Mouse (Mus musculus): ENCODE measurements around the gene Pyroxd1. TPM values are rescaled to one million over a fixed set of nuclear protein-coding genes. Genes with fewer than 3 reads are reported as not detected.
A peak's percentile ranks its signal among the peaks of the same experiment; 100 is the strongest.

Gene Pyroxd1
- polyA plus RNA-seq, 1 experiment from 2014 or later = 21.9 TPM

DNA sequence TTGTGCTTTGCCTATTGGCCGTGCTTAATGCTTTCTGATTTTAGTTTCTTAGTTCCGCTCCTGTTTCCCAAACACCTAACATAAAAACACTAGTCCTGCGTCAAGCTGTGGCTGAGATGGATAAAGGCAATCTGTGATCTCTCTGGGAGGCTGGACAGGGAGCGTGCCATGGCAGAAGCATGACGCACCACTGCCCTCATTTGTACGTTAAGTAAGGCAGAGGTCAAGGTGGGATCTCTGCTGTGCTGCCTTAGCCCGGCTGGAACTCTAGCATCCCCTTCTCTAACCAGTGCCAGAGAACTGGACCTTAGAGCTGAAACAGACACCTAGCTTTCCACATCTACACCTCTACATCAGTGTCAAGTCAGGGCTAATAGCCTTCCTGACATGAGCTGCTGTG is 36.2 kb downstream of the Pyroxd1 start:
- H3K27me3 ChIP-seq (ENCODE audit: low read depth, poor library complexity, severe bottlenecking) = no peaks in the 10 kb centered on the region
- WGBS = 90% methylated on average over 7 of the region's 7 CpGs
- DNase-seq (ENCODE audit: low spot score) = no peak

DNA sequence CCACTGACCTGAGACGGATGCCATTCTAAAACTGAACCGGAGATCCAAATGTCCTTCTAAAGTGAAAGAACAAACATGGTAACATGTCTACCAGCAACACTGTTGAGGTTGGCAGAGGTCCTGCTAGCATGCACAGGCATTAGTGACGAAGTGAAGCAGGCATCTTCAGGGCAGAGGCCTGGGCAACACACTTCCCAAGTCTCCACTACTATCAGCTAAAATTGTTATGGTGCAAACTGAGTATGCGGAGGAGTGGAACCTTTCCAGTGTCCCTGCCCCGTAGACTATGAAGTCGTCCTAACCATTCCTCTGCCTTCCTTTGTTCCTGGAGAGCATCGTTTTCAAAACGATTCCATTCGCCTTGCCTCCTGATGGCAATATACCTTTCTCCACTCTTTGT is 39.1 kb downstream of the Pyroxd1 start:
- WGBS = 95% methylated on average over 9 of the region's 9 CpGs
- H3K27me3 ChIP-seq (ENCODE audit: low read depth, poor library complexity, severe bottlenecking) = no peaks in the 10 kb centered on the region
- peaks cover 21% of the 10 kb centered on the region for H3K4me1 ChIP-seq
- no peaks in the 10 kb centered on the region for H3K9me3 ChIP-seq (replicated peaks)
- no peak for DNase-seq (ENCODE audit: low spot score)
- H3K36me3 ChIP-seq = no peaks in the 10 kb centered on the region
- H3K4me3 ChIP-seq = no peak overlapping the region
- no peak overlapping the region for H3K27ac ChIP-seq (replicated peaks)

More for the DNA sequence above, 36.2 kb downstream of the Pyroxd1 start:
- Histone ChIP-seq H3K9me3 (replicated peaks) (no peaks in the 10 kb centered on the region), H3K27ac (replicated peaks) (no peak overlapping the region), H3K4me3 (no peak overlapping the region), H3K36me3 (peaks cover 3% of the 10 kb centered on the region), H3K4me1 (peaks cover 7% of the 10 kb centered on the region)

DNA sequence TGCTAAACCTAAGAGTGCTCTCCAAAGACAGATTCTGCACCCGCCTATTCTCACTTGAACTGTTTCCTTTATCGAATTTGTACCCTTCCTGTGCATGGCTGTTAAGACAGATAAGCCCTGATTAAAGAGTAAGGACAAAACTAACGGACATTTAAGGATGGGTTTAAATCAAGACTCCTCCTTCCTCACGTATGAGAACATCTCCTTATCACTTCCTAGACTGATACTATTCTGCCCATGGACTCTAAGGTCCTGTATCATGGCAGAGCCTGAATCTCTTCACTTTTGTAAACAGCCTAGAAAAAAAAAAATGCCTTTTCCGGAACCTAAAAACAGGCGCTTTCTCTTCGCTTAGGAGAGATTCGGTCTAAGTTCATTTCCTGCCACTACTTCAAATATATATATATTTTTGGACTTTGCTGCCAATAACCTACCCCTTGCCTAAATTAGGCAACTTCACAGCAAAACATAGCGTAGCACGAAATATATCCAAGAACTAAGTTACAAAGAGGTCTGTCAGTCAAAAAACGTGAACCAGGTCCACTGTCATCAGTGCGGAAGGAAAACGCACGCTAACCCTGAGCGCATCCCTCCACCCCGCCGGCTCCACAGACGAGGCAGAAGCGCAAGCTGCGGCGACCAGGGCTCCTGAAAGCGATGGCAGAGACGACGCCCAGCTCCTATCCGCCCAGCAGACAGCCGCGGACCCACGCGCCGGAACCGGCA is 41.0 kb downstream of the Pyroxd1 start:
- no peak for DNase-seq (ENCODE audit: low spot score)
- H3K27ac ChIP-seq (replicated peaks) = peak overlapping the region; percentile 91

DNA sequence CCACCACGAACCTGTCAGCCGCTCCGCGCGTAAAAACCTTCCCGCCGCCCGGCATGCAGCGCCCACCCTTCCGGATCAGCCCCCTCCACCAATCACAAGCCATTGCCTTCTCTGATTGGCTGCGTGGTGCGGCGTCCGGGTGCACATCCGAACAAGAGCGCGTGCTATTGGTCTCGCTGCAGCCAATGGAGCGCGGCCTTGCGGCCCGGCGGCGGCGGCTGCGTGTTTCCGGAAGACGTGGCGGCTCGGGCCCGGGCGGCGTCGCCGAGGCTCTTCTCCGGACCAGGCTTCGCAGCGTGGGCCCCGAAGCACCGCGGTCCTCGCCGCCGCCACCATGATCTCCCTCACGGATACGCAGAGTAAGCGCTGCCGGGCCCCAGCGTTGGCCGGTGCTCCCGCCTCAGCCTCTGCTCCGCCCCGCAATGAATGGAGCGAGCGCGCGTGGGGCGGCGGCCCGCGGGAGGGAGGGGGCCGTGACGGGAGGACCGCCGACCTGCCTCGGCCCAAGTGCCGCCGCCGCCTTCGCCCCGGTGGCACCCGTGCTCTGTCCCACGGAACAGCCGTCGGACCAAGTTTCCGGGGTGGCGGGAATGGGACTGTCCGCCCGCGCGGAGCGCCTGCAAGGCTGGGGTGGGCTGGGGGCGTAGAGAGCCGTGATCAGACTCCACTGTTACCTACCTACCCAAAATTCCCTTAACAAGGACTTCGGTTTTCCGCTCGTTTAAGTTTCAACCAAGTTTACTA is 41.7 kb downstream of the Pyroxd1 start, which contains the start of the genes Recql and Golt1b:
Gene Recql (minus strand): TSS at position 77 of the 744 bp plus-strand sequence.
Gene Golt1b (plus strand): TSS at position 211 of the 744 bp plus-strand sequence.
- Histone ChIP-seq H3K9me3 (replicated peaks) (no peaks in the 10 kb centered on the region), H3K27me3 (ENCODE audit: low read depth, poor library complexity, severe bottlenecking) (no peaks in the 10 kb centered on the region), H3K36me3 (0 out of 2 replicates have a peak, but pooled peaks cover 4% of the 10 kb centered on the region), H3K27ac (replicated peaks) (peak within 1 kb of the TSS; percentile 91), H3K4me3 (peak within 1 kb of the TSS; percentile 99), H3K4me1 (peaks cover 21% of the 10 kb centered on the region)
- under 1% methylated on average over 87 of the region's 87 CpGs for WGBS
- DNase-seq (ENCODE audit: low spot score) = peak; percentile 98

More for the DNA sequence above, 41.0 kb downstream of the Pyroxd1 start:
- H3K27me3 ChIP-seq (ENCODE audit: low read depth, poor library complexity, severe bottlenecking) = no peaks in the 10 kb centered on the region
- peaks cover 21% of the 10 kb centered on the region for H3K4me1 ChIP-seq
- 0 out of 2 replicates have a peak, but pooled peaks cover 4% of the 10 kb centered on the region for H3K36me3 ChIP-seq
- WGBS = 6% methylated on average over 31 of the region's 31 CpGs
- H3K9me3 ChIP-seq (replicated peaks) = no peaks in the 10 kb centered on the region
- peak overlapping the region; percentile 99 for H3K4me3 ChIP-seq

DNA sequence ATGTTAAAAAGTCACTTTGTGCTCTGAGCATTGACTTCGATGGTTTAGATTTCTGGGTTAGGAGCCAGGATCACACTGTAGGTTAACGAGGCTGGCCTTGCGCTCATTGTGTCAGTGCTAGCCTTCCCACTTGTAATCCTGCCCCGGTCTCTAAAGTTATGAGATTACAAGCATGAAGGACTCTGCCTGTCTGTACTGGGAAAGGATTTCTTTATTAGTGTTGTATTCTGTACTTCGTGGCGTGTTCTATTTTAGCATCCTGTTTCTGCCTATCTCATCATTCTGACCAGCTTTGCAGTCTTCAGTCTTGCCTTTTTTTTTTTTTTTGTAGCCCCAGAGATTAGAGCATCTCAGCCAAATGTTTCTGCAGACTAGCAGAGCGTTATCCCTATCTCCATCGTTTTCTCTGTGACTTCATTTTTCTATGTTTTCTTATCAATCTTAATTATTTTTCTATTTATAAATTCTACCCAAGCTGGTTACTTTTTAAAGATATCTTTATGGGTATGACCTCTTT is 42.4 kb downstream of the Pyroxd1 start:
- H3K27ac ChIP-seq (replicated peaks) = peak overlapping the region; percentile 91
- peaks cover 5% of the 10 kb centered on the region for H3K36me3 ChIP-seq
- H3K4me3 ChIP-seq = peak overlapping the region; percentile 99
- no peaks in the 10 kb centered on the region for H3K27me3 ChIP-seq (ENCODE audit: low read depth, poor library complexity, severe bottlenecking)
- H3K4me1 ChIP-seq = peaks cover 21% of the 10 kb centered on the region
- H3K9me3 ChIP-seq (replicated peaks) = no peaks in the 10 kb centered on the region
- 24% methylated on average over 8 of the region's 8 CpGs for WGBS
- no peak for DNase-seq (ENCODE audit: low spot score)

DNA sequence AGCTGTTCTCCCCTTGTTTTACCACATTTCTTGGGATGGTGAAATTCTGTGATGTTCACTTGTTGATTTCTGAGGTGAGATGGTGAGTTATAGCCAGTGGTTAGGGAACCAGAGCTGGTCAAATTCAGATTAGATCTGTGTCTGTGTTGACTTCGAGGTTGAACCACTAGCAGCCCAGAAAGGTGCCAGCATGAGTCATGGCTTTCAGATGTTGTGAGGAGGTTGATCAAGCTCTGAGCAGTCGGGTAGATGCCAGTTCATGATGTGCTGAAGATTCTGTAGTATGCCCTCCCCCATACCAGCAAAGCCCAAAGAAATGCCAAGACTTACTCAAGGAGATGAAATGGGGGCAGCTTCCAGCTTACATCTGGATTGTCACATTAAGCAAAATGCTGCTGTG is 43.6 kb downstream of the Pyroxd1 start:
- WGBS = 83% methylated on average over 2 of the region's 2 CpGs
- no peaks in the 10 kb centered on the region for H3K9me3 ChIP-seq (replicated peaks)
- H3K36me3 ChIP-seq = peaks cover 18% of the 10 kb centered on the region
- H3K27ac ChIP-seq (replicated peaks) = no peak overlapping the region
- peaks cover 21% of the 10 kb centered on the region for H3K4me1 ChIP-seq
- no peak overlapping the region for H3K4me3 ChIP-seq
- no peaks in the 10 kb centered on the region for H3K27me3 ChIP-seq (ENCODE audit: low read depth, poor library complexity, severe bottlenecking)
- no peak for DNase-seq (ENCODE audit: low spot score)

DNA sequence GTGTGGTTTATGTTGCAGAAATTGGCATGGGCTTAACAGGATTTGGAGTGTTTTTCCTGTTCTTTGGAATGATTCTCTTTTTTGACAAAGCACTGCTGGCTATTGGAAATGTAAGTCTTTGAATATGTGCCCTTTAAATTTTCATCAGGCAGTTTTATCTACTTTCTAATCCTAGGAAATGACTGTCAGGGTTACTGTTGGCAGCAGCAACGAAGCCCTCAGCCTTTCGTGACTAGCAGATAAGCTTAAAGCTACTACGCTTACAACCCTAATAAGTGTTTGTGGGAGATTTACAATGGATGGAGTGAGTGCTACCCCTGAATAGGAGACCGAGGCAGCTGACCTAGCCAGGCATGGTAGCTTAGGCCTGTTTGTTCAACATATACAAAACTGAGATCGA is 46.9 kb downstream of the Pyroxd1 start:
- Histone ChIP-seq H3K4me1 (peaks cover 14% of the 10 kb centered on the region), H3K27me3 (ENCODE audit: low read depth, poor library complexity, severe bottlenecking) (no peaks in the 10 kb centered on the region), H3K27ac (replicated peaks) (no peak overlapping the region), H3K36me3 (peaks cover 44% of the 10 kb centered on the region), H3K4me3 (no peak overlapping the region), H3K9me3 (replicated peaks) (no peaks in the 10 kb centered on the region)
- DNase-seq (ENCODE audit: low spot score) = no peak
- WGBS = 92% methylated on average over 5 of the region's 5 CpGs

DNA sequence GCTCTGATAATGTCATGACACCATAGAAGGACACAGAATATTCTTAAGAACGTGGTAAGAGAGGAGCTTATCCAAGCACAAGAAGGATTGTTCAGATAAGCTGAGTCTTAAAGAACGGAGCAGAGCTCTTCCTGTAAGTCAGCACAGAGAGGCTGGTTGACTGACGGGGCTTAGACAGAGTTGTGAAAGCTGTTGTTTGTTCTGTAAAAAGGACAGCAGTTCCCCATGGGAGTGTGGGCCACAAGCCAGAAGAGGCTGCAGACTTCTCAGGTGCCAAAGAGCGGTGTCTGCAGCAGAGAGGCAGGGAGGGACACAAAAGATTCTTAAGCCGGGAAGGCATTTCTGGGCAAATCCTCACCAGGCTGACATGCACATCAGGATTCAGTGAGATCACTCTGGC is 49.2 kb downstream of the Pyroxd1 start:
- Histone ChIP-seq H3K4me3 (no peak overlapping the region), H3K27ac (replicated peaks) (no peak overlapping the region), H3K9me3 (replicated peaks) (no peaks in the 10 kb centered on the region), H3K27me3 (ENCODE audit: low read depth, poor library complexity, severe bottlenecking) (no peaks in the 10 kb centered on the region), H3K36me3 (peaks cover 47% of the 10 kb centered on the region), H3K4me1 (no peaks in the 10 kb centered on the region)
- DNase-seq (ENCODE audit: low spot score) = no peak
- 89% methylated on average over 5 of the region's 5 CpGs for WGBS

DNA sequence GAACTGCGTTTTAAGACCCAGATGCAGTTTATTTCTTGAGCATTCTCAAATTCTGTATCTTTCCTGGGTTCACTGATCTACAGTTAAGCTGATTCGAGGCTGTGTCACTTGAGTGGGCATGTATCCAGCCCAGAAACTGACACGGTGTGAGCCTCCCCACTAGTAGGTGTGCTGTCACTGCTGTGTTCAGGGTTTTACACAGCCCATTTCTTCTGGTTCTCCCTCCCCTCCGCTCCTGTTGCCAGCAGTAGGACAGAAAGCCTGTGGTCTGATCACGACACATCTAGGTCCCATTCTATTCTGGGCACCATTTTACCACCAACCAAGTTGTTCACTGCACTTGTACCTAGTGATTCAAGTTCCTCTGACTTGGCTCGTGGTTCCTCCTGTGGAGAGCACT is 50.3 kb downstream of the Pyroxd1 start:
- WGBS = 93% methylated on average over 6 of the region's 6 CpGs
- H3K27ac ChIP-seq (replicated peaks) = no peak overlapping the region
- no peak for DNase-seq (ENCODE audit: low spot score)
- H3K36me3 ChIP-seq = peaks cover 54% of the 10 kb centered on the region
- H3K4me3 ChIP-seq = no peak overlapping the region
- H3K4me1 ChIP-seq = no peaks in the 10 kb centered on the region
- H3K27me3 ChIP-seq (ENCODE audit: low read depth, poor library complexity, severe bottlenecking) = no peaks in the 10 kb centered on the region
- no peaks in the 10 kb centered on the region for H3K9me3 ChIP-seq (replicated peaks)

DNA sequence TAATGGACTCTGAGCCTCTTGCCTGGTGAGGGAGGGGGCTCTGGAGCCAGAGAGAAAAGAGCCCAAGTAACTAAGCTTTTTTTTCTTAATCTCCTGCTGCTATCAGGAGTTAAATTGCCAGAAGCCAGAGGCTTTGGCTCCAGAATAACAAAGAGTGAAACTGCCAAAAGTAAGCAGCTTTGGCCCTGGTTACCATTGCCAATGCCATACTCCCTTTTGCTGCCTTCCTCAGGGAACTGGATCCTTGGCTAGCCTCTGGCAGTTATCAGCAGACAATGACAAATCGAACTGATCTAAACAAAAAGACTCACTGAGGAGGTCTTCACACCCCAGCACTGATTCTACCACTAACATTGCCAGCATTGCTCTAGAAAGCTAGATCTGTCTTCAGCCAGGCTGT is 65.7 kb downstream of the Pyroxd1 start:
- 8% methylated on average over 1 of the region's 1 CpGs for WGBS
- no peaks in the 10 kb centered on the region for H3K9me3 ChIP-seq (replicated peaks)
- DNase-seq (ENCODE audit: low spot score) = no peak

More for the DNA sequence above, 65.7 kb downstream of the Pyroxd1 start:
- Histone ChIP-seq H3K36me3 (no peaks in the 10 kb centered on the region), H3K4me1 (peaks cover 23% of the 10 kb centered on the region), H3K27me3 (ENCODE audit: low read depth, poor library complexity, severe bottlenecking) (peaks cover 43% of the 10 kb centered on the region), H3K27ac (replicated peaks) (no peak overlapping the region), H3K4me3 (no peak overlapping the region)

Measured in midbrain, embryonic 10.5 days (tissue).